Mouse (Mus musculus) MEL (cell line): ENCODE results near the gene Gstm6.

Experiments used
- BHLHE40 ChIP-seq: IDR thresholded peaks from 2 replicates; pipeline ENCODE4 v1.6.1; 2012; ENCODE audit warnings: low read depth, mild to moderate bottlenecking, inconsistent platforms, low read length, improper control_type of control experiment, borderline replicate concordance
- CTCF ChIP-seq, 3 experiments: IDR thresholded peaks in 2 of 3; conservative IDR thresholded peaks in 1 of 3; 2 replicates each; pipeline ENCODE4 v1.5.1; 2011 to 2012; ENCODE audit warnings: low read length in 3 of 3, low read depth in 2 of 3, mild to moderate bottlenecking in 2 of 3, improper control_type of control experiment in 1 of 3, inconsistent platforms in 1 of 3, mixed read lengths in 1 of 3, moderate library complexity in 1 of 3; ENCODE audit not compliant: control insufficient read depth in 1 of 3, insufficient read depth in 1 of 3, poor library complexity in 1 of 3, severe bottlenecking in 1 of 3
- E2F4 ChIP-seq: IDR thresholded peaks from 2 replicates; pipeline ENCODE4 v1.6.1; 2011; ENCODE audit warnings: low read depth, low read length, improper control_type of control experiment, borderline replicate concordance
- ETS1 ChIP-seq: IDR thresholded peaks from 2 replicates; pipeline ENCODE4 v1.6.1; 2012; ENCODE audit warnings: low read depth, mild to moderate bottlenecking, inconsistent platforms, low read length, improper control_type of control experiment, moderate library complexity
- GATA1 ChIP-seq: IDR thresholded peaks from 2 replicates; pipeline ENCODE4 v1.6.1; 2011; ENCODE audit warnings: low read depth, low read length, improper control_type of control experiment
- MAFK ChIP-seq: IDR thresholded peaks from 2 replicates; pipeline ENCODE4 v1.6.1; 2011; ENCODE audit warnings: low read depth, mild to moderate bottlenecking, low read length, improper control_type of control experiment, borderline replicate concordance
- MYC ChIP-seq: IDR thresholded peaks from 2 replicates; pipeline ENCODE4 v1.6.1; 2011; ENCODE audit warnings: low read depth, mild to moderate bottlenecking, low read length, improper control_type of control experiment, moderate library complexity
- POLR2A ChIP-seq, 2 experiments: IDR thresholded peaks; 2 replicates each; pipeline ENCODE4 v1.6.1; 2011 to 2012; ENCODE audit warnings: low read length in 2 of 2, mild to moderate bottlenecking in 2 of 2, control low read depth in 1 of 2, improper control_type of control experiment in 1 of 2, low read depth in 1 of 2, moderate library complexity in 1 of 2; ENCODE audit not compliant: control insufficient read depth in 1 of 2, insufficient read depth in 1 of 2, poor library complexity in 1 of 2
- TCF12 ChIP-seq: IDR thresholded peaks from 2 replicates; pipeline ENCODE4 v1.6.1; 2014; ENCODE audit warnings: low read depth, mild to moderate bottlenecking, inconsistent platforms, low read length, improper control_type of control experiment, moderate library complexity

DNA sequence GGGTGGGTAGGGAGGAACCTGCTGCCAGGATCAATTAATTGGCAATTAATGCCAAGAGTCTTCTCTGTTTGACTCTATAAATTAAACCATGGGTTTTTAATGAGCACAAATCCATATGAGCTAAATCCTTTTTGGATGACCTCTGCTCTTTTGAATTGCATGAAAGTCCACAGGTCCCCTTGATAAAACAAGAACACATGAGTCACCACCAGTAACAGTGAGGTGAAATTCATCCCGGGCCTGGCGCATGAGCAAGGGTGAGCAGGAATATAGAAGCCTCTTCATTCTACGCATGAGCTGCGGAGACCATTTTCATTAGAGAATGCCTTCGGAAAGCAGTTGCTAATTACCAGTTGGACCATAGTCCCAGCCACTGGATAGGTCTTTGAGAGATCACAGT lies 23.2 kb downstream of the Gstm6 start:
- TF ChIP-seq CTCF (IDR thresholded peaks at IDR 0.05 in 2 of 3, conservative IDR thresholded peaks at IDR 0.05 in 1 of 3; ENCODE audit: control insufficient read depth in 1 of 3, insufficient read depth in 1 of 3, low read depth in 2 of 3, low read length in 3 of 3, poor library complexity in 1 of 3, severe bottlenecking in 1 of 3) (no peak), POLR2A (IDR thresholded peaks at IDR 0.05; ENCODE audit: control insufficient read depth in 1 of 2, insufficient read depth in 1 of 2, low read depth in 1 of 2, low read length in 2 of 2, poor library complexity in 1 of 2) (no peak), TCF12 (no peak), ETS1 (no peak), E2F4 (no peak), BHLHE40 (no peak), MYC (no peak), GATA1 (no peak), MAFK (no peak)
